Mouse (Mus musculus) hindbrain, embryonic 15.5 days (tissue): ENCODE data around the gene Lgals12. TPM values are rescaled to one million over a fixed set of nuclear protein-coding genes. Genes with fewer than 3 reads are reported as not detected.

Experiments used
- ATAC-seq: fragments of 200-750 bp; cut with Nextera tagmentation; 2 replicates; pipeline ENCODE4 v1.8.0; 2017; ENCODE audit warnings: low read depth, moderate number of reproducible peaks, moderate TSS enrichment; ENCODE audit not compliant: low FRiP score
- H3K27ac ChIP-seq: fragments of 300-500 bp; sonication (generic); replicated peaks from 2 replicates; pipeline ENCODE4 v1.5.1; 2015; ENCODE audit warnings: mild to moderate bottlenecking, inconsistent platforms
- H3K27me3 ChIP-seq: fragments of 300-500 bp; sonication (generic); 2 replicates; pipeline ENCODE4 v1.6.1; 2015; ENCODE audit warnings: control low read depth, inconsistent platforms
- H3K36me3 ChIP-seq: fragments of 300-500 bp; sonication (generic); 2 replicates; pipeline ENCODE4 v1.6.1; 2015; ENCODE audit warnings: control low read depth, inconsistent platforms
- H3K4me1 ChIP-seq: fragments of 300-500 bp; sonication (generic); replicated peaks from 2 replicates; pipeline ENCODE4 v1.6.1; 2015; ENCODE audit warnings: control low read depth, inconsistent platforms
- H3K4me2 ChIP-seq: fragments of 300-500 bp; sonication (generic); 2 replicates; pipeline ENCODE4 v1.6.1; 2015; ENCODE audit warnings: moderate library complexity, mild to moderate bottlenecking, inconsistent platforms
- H3K4me3 ChIP-seq: fragments of 300-500 bp; sonication (generic); 2 replicates; pipeline ENCODE4 v1.5.1; 2015; ENCODE audit warnings: mild to moderate bottlenecking, inconsistent platforms
- H3K9ac ChIP-seq: fragments of 300-500 bp; sonication (generic); 2 replicates; pipeline ENCODE4 v1.6.1; 2015; ENCODE audit warnings: inconsistent platforms
- H3K9me3 ChIP-seq: fragments of 300-500 bp; sonication (generic); 2 replicates; pipeline ENCODE4 v1.6.1; 2016; ENCODE audit warnings: control low read depth, inconsistent platforms
- WGBS: fragments of 180-500 bp; shearing (Covaris S2); methylation state at CpG from one replicate; pipeline ENCODE4 v1.1.7; 2015; 5-methylcytosine and 5-hydroxymethylcytosine counted together
- polyA plus RNA-seq: library from polyadenylated mRNA; unstranded; fragments of >200 nt; fragmentation: Nextera tagmentation; extraction: Ambion mirVana; gene quantifications from 2 replicates; pipeline ENCODE4 v1.2.1, GENCODE M21; 2015

The Lgals12 gene
- polyA plus RNA-seq, 1 experiment from 2014 or later = 0.53 TPM

GRCm38 (mm10) chr19:7605930-7606783 lies 836 bp downstream of the Lgals12 start:
- H3K27me3 ChIP-seq = peaks cover 15% of the 10 kb centered on the region; the same call in 1 of the 2 replicates
- 5% methylated on average over 15 of the region's 15 CpGs for WGBS
- peak; percentile 80 for ATAC-seq
- no peaks in the 10 kb centered on the region for H3K36me3 ChIP-seq
- H3K27ac ChIP-seq = peak overlapping the region; percentile 49
- peak overlapping the region; percentile 36 for H3K9ac ChIP-seq
- peak overlapping the region; percentile 72 for H3K4me2 ChIP-seq
- no peaks in the 10 kb centered on the region for H3K9me3 ChIP-seq
- peaks cover 23% of the 10 kb centered on the region for H3K4me1 ChIP-seq
- peak overlapping the region; percentile 38 for H3K4me3 ChIP-seq

- H3K9me3 ChIP-seq = no peaks in the 10 kb centered on the region
- H3K27ac ChIP-seq = no peak overlapping the region
- H3K9ac ChIP-seq = no peak overlapping the region
- H3K27me3 ChIP-seq = peaks cover 12% of the 10 kb centered on the region; the same call in 1 of the 2 replicates
- H3K4me2 ChIP-seq = no peak overlapping the region
- H3K36me3 ChIP-seq = no peaks in the 10 kb centered on the region
- H3K4me1 ChIP-seq = peaks cover 23% of the 10 kb centered on the region
- ATAC-seq = no peak
- H3K4me3 ChIP-seq = no peak overlapping the region
Observed at GRCm38 (mm10) chr19:7605013-7605412, 2.0 kb downstream of the Lgals12 start.

- Histone ChIP-seq H3K4me3 (no peak overlapping the region), H3K9ac (no peak overlapping the region), H3K4me1 (peaks cover 23% of the 10 kb centered on the region), H3K36me3 (no peaks in the 10 kb centered on the region), H3K9me3 (no peaks in the 10 kb centered on the region), H3K27me3 (0 out of 2 replicates have a peak, but pooled peaks cover 5% of the 10 kb centered on the region), H3K4me2 (no peak overlapping the region), H3K27ac (no peak overlapping the region)
- ATAC-seq = no peak
- 94% methylated on average over 10 of the region's 10 CpGs for WGBS
Observed at GRCm38 (mm10) chr19:7604107-7604506, 2.9 kb downstream of the Lgals12 start.

GRCm38 (mm10) chr19:7601551-7601950 lies 5.4 kb downstream of the Lgals12 start:
- WGBS = 76% methylated on average over 4 of the region's 4 CpGs
- Histone ChIP-seq H3K36me3 (no peaks in the 10 kb centered on the region), H3K27me3 (no peaks in the 10 kb centered on the region), H3K9ac (no peak overlapping the region), H3K4me1 (peaks cover 13% of the 10 kb centered on the region), H3K27ac (no peak overlapping the region), H3K4me3 (no peak overlapping the region), H3K4me2 (no peak overlapping the region), H3K9me3 (no peaks in the 10 kb centered on the region)
- no peak for ATAC-seq

- no peak overlapping the region for H3K9ac ChIP-seq
- H3K4me1 ChIP-seq = no peaks in the 10 kb centered on the region
- H3K27ac ChIP-seq = no peak overlapping the region
- WGBS = 71% methylated on average over 4 of the region's 4 CpGs
- no peak for ATAC-seq
- H3K4me3 ChIP-seq = no peak overlapping the region
- no peaks in the 10 kb centered on the region for H3K36me3 ChIP-seq
- no peaks in the 10 kb centered on the region for H3K9me3 ChIP-seq
- H3K4me2 ChIP-seq = no peak overlapping the region
- no peaks in the 10 kb centered on the region for H3K27me3 ChIP-seq
Observed at GRCm38 (mm10) chr19:7598481-7598880, 8.5 kb downstream of the Lgals12 start.

- no peak overlapping the region for H3K27ac ChIP-seq
- H3K36me3 ChIP-seq = no peaks in the 10 kb centered on the region
- no peak overlapping the region for H3K9ac ChIP-seq
- H3K4me1 ChIP-seq = no peaks in the 10 kb centered on the region
- H3K4me3 ChIP-seq = no peak overlapping the region
- no peak for ATAC-seq
- H3K9me3 ChIP-seq = no peaks in the 10 kb centered on the region
- H3K4me2 ChIP-seq = no peak overlapping the region
- H3K27me3 ChIP-seq = no peaks in the 10 kb centered on the region
- WGBS = 29% methylated on average over 2 of the region's 2 CpGs
Observed at GRCm38 (mm10) chr19:7595534-7595933, 11.5 kb downstream of the Lgals12 start.

GRCm38 (mm10) chr19:7592018-7592417 lies 15.0 kb downstream of the Lgals12 start:
- H3K9ac ChIP-seq = no peak overlapping the region
- H3K27ac ChIP-seq = no peak overlapping the region
- no peaks in the 10 kb centered on the region for H3K4me1 ChIP-seq
- H3K36me3 ChIP-seq = no peaks in the 10 kb centered on the region
- ATAC-seq = no peak
- H3K4me2 ChIP-seq = no peak overlapping the region
- H3K4me3 ChIP-seq = no peak overlapping the region
- H3K9me3 ChIP-seq = no peaks in the 10 kb centered on the region
- WGBS = 63% methylated on average over 3 of the region's 3 CpGs
- no peaks in the 10 kb centered on the region for H3K27me3 ChIP-seq

- no peak overlapping the region for H3K9ac ChIP-seq
- H3K4me1 ChIP-seq = no peaks in the 10 kb centered on the region
- H3K4me2 ChIP-seq = no peak overlapping the region
- no peaks in the 10 kb centered on the region for H3K9me3 ChIP-seq
- no peaks in the 10 kb centered on the region for H3K27me3 ChIP-seq
- ATAC-seq = no peak
- no peaks in the 10 kb centered on the region for H3K36me3 ChIP-seq
- H3K27ac ChIP-seq = no peak overlapping the region
- H3K4me3 ChIP-seq = no peak overlapping the region
Observed at GRCm38 (mm10) chr19:7590795-7591194, 16.2 kb downstream of the Lgals12 start.

- Histone ChIP-seq H3K4me1 (no peaks in the 10 kb centered on the region), H3K27me3 (no peaks in the 10 kb centered on the region), H3K36me3 (no peaks in the 10 kb centered on the region), H3K9ac (no peak overlapping the region), H3K9me3 (no peaks in the 10 kb centered on the region), H3K4me2 (no peak overlapping the region), H3K27ac (no peak overlapping the region), H3K4me3 (no peak overlapping the region)
- no peak for ATAC-seq
- 93% methylated on average over 6 of the region's 6 CpGs for WGBS
Observed at GRCm38 (mm10) chr19:7585764-7586163, 21.2 kb downstream of the Lgals12 start.

GRCm38 (mm10) chr19:7585279-7585678 lies 21.7 kb downstream of the Lgals12 start:
- 85% methylated on average over 8 of the region's 8 CpGs for WGBS

GRCm38 (mm10) chr19:7583599-7583998 lies 23.4 kb downstream of the Lgals12 start:
- no peaks in the 10 kb centered on the region for H3K27me3 ChIP-seq
- H3K9me3 ChIP-seq = no peaks in the 10 kb centered on the region
- H3K4me3 ChIP-seq = no peak overlapping the region
- no peaks in the 10 kb centered on the region for H3K36me3 ChIP-seq
- no peak overlapping the region for H3K27ac ChIP-seq
- no peak overlapping the region for H3K4me2 ChIP-seq
- no peaks in the 10 kb centered on the region for H3K4me1 ChIP-seq
- 80% methylated on average over 3 of the region's 3 CpGs for WGBS
- ATAC-seq = no peak
- H3K9ac ChIP-seq = no peak overlapping the region

More at GRCm38 (mm10) chr19:7585279-7585678, 21.7 kb downstream of the Lgals12 start:
- no peak overlapping the region for H3K4me3 ChIP-seq
- ATAC-seq = no peak
- no peak overlapping the region for H3K27ac ChIP-seq
- H3K4me1 ChIP-seq = no peaks in the 10 kb centered on the region
- H3K27me3 ChIP-seq = no peaks in the 10 kb centered on the region
- no peak overlapping the region for H3K9ac ChIP-seq
- no peaks in the 10 kb centered on the region for H3K9me3 ChIP-seq
- no peak overlapping the region for H3K4me2 ChIP-seq
- no peaks in the 10 kb centered on the region for H3K36me3 ChIP-seq

GRCm38 (mm10) chr19:7583101-7583500 lies 23.9 kb downstream of the Lgals12 start:
- no peak overlapping the region for H3K4me3 ChIP-seq
- H3K27me3 ChIP-seq = no peaks in the 10 kb centered on the region
- no peaks in the 10 kb centered on the region for H3K4me1 ChIP-seq
- H3K9ac ChIP-seq = no peak overlapping the region
- H3K27ac ChIP-seq = no peak overlapping the region
- WGBS = 55% methylated on average over 7 of the region's 7 CpGs
- ATAC-seq = no peak
- H3K36me3 ChIP-seq = no peaks in the 10 kb centered on the region
- H3K9me3 ChIP-seq = no peaks in the 10 kb centered on the region
- H3K4me2 ChIP-seq = no peak overlapping the region

GRCm38 (mm10) chr19:7581042-7581441 lies 26.0 kb downstream of the Lgals12 start:
- H3K36me3 ChIP-seq = no peaks in the 10 kb centered on the region
- no peaks in the 10 kb centered on the region for H3K27me3 ChIP-seq
- ATAC-seq = no peak
- H3K4me2 ChIP-seq = no peak overlapping the region
- H3K9ac ChIP-seq = no peak overlapping the region
- H3K4me1 ChIP-seq = no peaks in the 10 kb centered on the region
- no peaks in the 10 kb centered on the region for H3K9me3 ChIP-seq
- WGBS = 63% methylated on average over 5 of the region's 5 CpGs
- H3K27ac ChIP-seq = no peak overlapping the region
- no peak overlapping the region for H3K4me3 ChIP-seq
